Comparison of ENCODE assay signal across 11 mouse cellular contexts in genomic region chr1:135852044-135852756, GRCm38 (mm10). TPM values are rescaled to one million over a fixed set of nuclear protein-coding genes. Genes with fewer than 3 reads are reported as not detected.
DNase-seq lines count a peak whose midpoint lies in the region; ATAC-seq and TF ChIP-seq lines count a peak whose summit lies in the region.
"Had no signal": no experiment of that assay in that cellular context is flagged by ENCODE, and none has a peak within 500 bp of the region (broad histone marks: within the 10 kb centered on the region; RNA-seq: fewer than 3 reads in every experiment).

No protein-coding gene starts in this region.

- TF ChIP-seq POLR2A in heart, adult 2 months (IDR thresholded peaks at IDR 0.05; ENCODE audit: insufficient read depth, low read depth, low read length), result peak; percentile 44; the same call in 1 of the 2 replicates

- WGBS in heart, adult 2 months, result 42% methylated on average over 13 of the region's 13 CpGs
- 57% methylated on average over 13 of the region's 13 CpGs for WGBS in heart, embryonic 15.5 days
- WGBS in midbrain, postnatal 0 days, result 44% methylated on average over 13 of the region's 13 CpGs

- TF ChIP-seq CTCF in heart, adult 2 months (IDR thresholded peaks at IDR 0.05), result no peak
- TF ChIP-seq CTCF in midbrain, postnatal 0 days (IDR thresholded peaks at IDR 0.05), result no peak

- H3K4me2 ChIP-seq in heart, embryonic 15.5 days, result no peak overlapping the region
- H3K4me2 ChIP-seq in midbrain, postnatal 0 days (ENCODE audit: low read depth, low read length, poor library complexity, severe bottlenecking), result no peak overlapping the region
- H3K4me2 ChIP-seq: lung, embryonic 15.5 days had no signal

- H3K79me2 ChIP-seq in heart, adult 2 months (replicated peaks; ENCODE audit: control insufficient read depth, insufficient read depth, low read length), result no peaks in the 10 kb centered on the region

- ATAC-seq in heart, embryonic 15.5 days (replicated peaks; ENCODE audit: insufficient number of reproducible peaks, insufficient read depth, low FRiP score, low read depth), result peak; percentile 10; the same call in 1 of the 2 replicates
- ATAC-seq in midbrain, postnatal 0 days (ENCODE audit: low FRiP score), result peak; percentile 36; the same call in 1 of the 2 replicates

- no peak for TF ChIP-seq EP300 in heart, adult 2 months (IDR thresholded peaks at IDR 0.05; ENCODE audit: insufficient read depth, low read depth, low read length)

- no peaks in the 10 kb centered on the region for H3K9me3 ChIP-seq in heart, embryonic 15.5 days (replicated peaks)
- H3K9me3 ChIP-seq in midbrain, postnatal 0 days (ENCODE audit: low read length), result no peaks in the 10 kb centered on the region
- H3K9me3 ChIP-seq: lung, embryonic 15.5 days had no signal

- no peak for DNase-seq in heart, adult 2 months
- DNase-seq in heart, postnatal 25 days (ENCODE audit: low spot score), result no peak
- DNase-seq in Muller cell, postnatal 12 days (ENCODE audit: inconsistent ontology term), result peak; percentile 91
- DNase-seq in midbrain, postnatal 0 days (ENCODE audit: low spot score), result peak; percentile 61
- DNase-seq in urinary bladder, adult 2 months (ENCODE audit: low spot score), result no peak
- DNase-seq in adrenal gland, postnatal 36 days, result no peak
- no peak for DNase-seq in thymus, postnatal 0 days (ENCODE audit: low spot score)
- DNase-seq: adrenal gland, adult 8-10 months; right cerebral cortex, postnatal 4 days had no signal

- no peak overlapping the region for H3K9ac ChIP-seq in heart, adult 2 months (ENCODE audit: low read depth, low read length)
- no peak overlapping the region for H3K9ac ChIP-seq in heart, embryonic 15.5 days
- H3K9ac ChIP-seq in midbrain, postnatal 0 days (replicated peaks; ENCODE audit: low read length, poor library complexity, severe bottlenecking), result no peak overlapping the region
- H3K9ac ChIP-seq: lung, embryonic 15.5 days had no signal

- peaks cover 3% of the 10 kb centered on the region; the same call in 1 of the 2 replicates for H3K4me1 ChIP-seq in heart, adult 2 months (ENCODE audit: control insufficient read depth, insufficient read depth, low read length)
- H3K4me1 ChIP-seq in heart, embryonic 15.5 days (replicated peaks), result peaks cover 70% of the 10 kb centered on the region
- no peaks in the 10 kb centered on the region for H3K4me1 ChIP-seq in midbrain, postnatal 0 days (ENCODE audit: insufficient read depth, low read length)

- H3K27ac ChIP-seq in heart, adult 2 months, result no peak overlapping the region
- peak overlapping the region; percentile 5 for H3K27ac ChIP-seq in heart, embryonic 15.5 days
- no peak overlapping the region for H3K27ac ChIP-seq in midbrain, postnatal 0 days (ENCODE audit: low read depth, low read length)
- H3K27ac ChIP-seq: lung, embryonic 15.5 days had no signal

- no peaks in the 10 kb centered on the region for H3K36me3 ChIP-seq in heart, adult 2 months (ENCODE audit: control insufficient read depth, insufficient read depth, low read length)
- peaks cover 51% of the 10 kb centered on the region for H3K36me3 ChIP-seq in heart, embryonic 15.5 days
- H3K36me3 ChIP-seq in midbrain, postnatal 0 days (ENCODE audit: insufficient read depth, low read length), result no peaks in the 10 kb centered on the region; the same call in 1 of the 2 replicates
- H3K36me3 ChIP-seq: lung, embryonic 15.5 days had no signal

- H3K27me3 ChIP-seq in heart, adult 2 months (ENCODE audit: control insufficient read depth, insufficient read depth, low read length), result no peaks in the 10 kb centered on the region
- no peaks in the 10 kb centered on the region for H3K27me3 ChIP-seq in heart, embryonic 15.5 days
- H3K27me3 ChIP-seq in midbrain, postnatal 0 days (ENCODE audit: insufficient read depth, low read length), result no peaks in the 10 kb centered on the region
- H3K27me3 ChIP-seq: lung, embryonic 15.5 days had no signal

- intact Hi-C loops in heart, adult 2 months (cut with DNase I), result no loop called here
- intact Hi-C loops in heart, postnatal 25 days (cut with DNase I), result no loop called here

- H3K4me3 ChIP-seq in heart, adult 2 months, result no peak overlapping the region
- no peak overlapping the region for H3K4me3 ChIP-seq in heart, embryonic 15.5 days
- no peak overlapping the region for H3K4me3 ChIP-seq in midbrain, postnatal 0 days (ENCODE audit: low read depth, low read length)
- H3K4me3 ChIP-seq: lung, embryonic 15.5 days had no signal

RNA-seq across cellular contexts. Expression of gene Tnnt2, which starts 16.0 kb away (rescaled TPM):
- 1,000 to 10,000 TPM; 8,290 to 9,301 TPM for total RNA-seq in heart, adult 2 months (2021)
- polyA plus RNA-seq in heart, adult 2 months (2012; rRNA removed), result 3,392 and 4,661 TPM in 2 replicates
- 1,000 to 10,000 TPM; 8,717 to 8,772 TPM for total RNA-seq in heart, postnatal 25 days (2021)
- 7,410 and 9,283 TPM in 2 replicates for polyA plus RNA-seq in heart, embryonic 15.5 days (2015; fragmentation: Nextera tagmentation; extraction: Ambion mirVana)
- total RNA-seq in midbrain, postnatal 0 days (2014; rRNA removed), result 0.52 and 1.0 TPM in 2 replicates
- 0.51 and 1.3 TPM in 2 replicates for polyA plus RNA-seq in midbrain, postnatal 0 days (2015; fragmentation: Nextera tagmentation; extraction: Ambion mirVana)
- 274 and 426 TPM in 2 replicates for polyA plus RNA-seq in urinary bladder, adult 2 months (2012; rRNA removed)
- 1 to 10 TPM; 2.5 to 2.6 TPM for total RNA-seq in adrenal gland, postnatal 36 days (2021)
- 3.2 and 3.6 TPM in 2 replicates for polyA plus RNA-seq in thymus, postnatal 0 days (2015; fragmentation: Nextera tagmentation; extraction: Ambion mirVana)

RNA-seq across cellular contexts. Expression of gene Lad1, which starts 33.8 kb away (rescaled TPM):
- 1 to 10 TPM; 7.2 to 7.3 TPM for total RNA-seq in heart, adult 2 months (2021)
- 13.2 and 16.2 TPM in 2 replicates for polyA plus RNA-seq in heart, adult 2 months (2012; rRNA removed)
- 1 to 10 TPM; 5.6 to 6.0 TPM for total RNA-seq in heart, postnatal 25 days (2021)
- 3.2 and 5.8 TPM in 2 replicates for polyA plus RNA-seq in heart, embryonic 15.5 days (2015; fragmentation: Nextera tagmentation; extraction: Ambion mirVana)
- total RNA-seq in midbrain, postnatal 0 days (2014; rRNA removed), result 0.90 and 1.9 TPM in 2 replicates
- polyA plus RNA-seq in midbrain, postnatal 0 days (2015; fragmentation: Nextera tagmentation; extraction: Ambion mirVana), result 0.56 and 0.64 TPM in 2 replicates
- polyA plus RNA-seq in urinary bladder, adult 2 months (2012; rRNA removed), result 43.4 and 46.3 TPM in 2 replicates
- not detected for total RNA-seq in adrenal gland, postnatal 36 days (2021)
- polyA plus RNA-seq in thymus, postnatal 0 days (2015; fragmentation: Nextera tagmentation; extraction: Ambion mirVana), result 12.1 and 12.5 TPM in 2 replicates

Comparison
In these comparisons a context has a peak if more than half of its experiments do, and no peak if none do; other contexts are left out.
1. DNase-seq: peak in Muller cell, postnatal 12 days (single experiment) and midbrain, postnatal 0 days (single experiment); none in heart, adult 2 months (0 of 2), heart, postnatal 25 days (single experiment), urinary bladder, adult 2 months (single experiment), adrenal gland, postnatal 36 days (0 of 2) and thymus, postnatal 0 days (single experiment).
2. RNA of gene Tnnt2, which starts 16.0 kb away (polyA plus RNA-seq): 7,410 to 9,283 TPM in heart, embryonic 15.5 days, 3,392 to 4,661 TPM in heart, adult 2 months and 274 to 426 TPM in urinary bladder, adult 2 months; 3.2 to 3.6 TPM in thymus, postnatal 0 days and 0.51 to 1.3 TPM in midbrain, postnatal 0 days; every median in the first group is over 10 times any median in the second.